Mouse (Mus musculus) gastrocnemius, adult 8-10 months (tissue): ENCODE data around the gene Eef1a2. TPM values are rescaled to one million over a fixed set of nuclear protein-coding genes. Genes with fewer than 3 reads are reported as not detected.

Experiments used
- DNase-seq, 2 experiments: peaks; one replicate each; pipeline ENCODE4 v3.0.0; 2022; ENCODE audit warnings: low spot score in 2 of 2
- total RNA-seq, 4 experiments: library from RNA; stranded (reverse); gene quantifications; 2 replicates each; pipeline ENCODE4 v1.2.4; 2022

Eef1a2 gene
- total RNA-seq, 4 experiments from 2014 or later, result 1,913 to 2,067 (median 2,007) TPM

- peak; percentile 66 to 81 for DNase-seq
Measured at GRCm38 (mm10) chr2:181159091-181159514, 2.3 kb upstream of the Eef1a2 start.

GRCm38 (mm10) chr2:181158471-181158870, 1.7 kb upstream of the Eef1a2 start:
- DNase-seq, result no peak

GRCm38 (mm10) chr2:181157716-181158302, 995 bp upstream of the Eef1a2 start:
- peak; percentile 48 to 55 for DNase-seq

- no peak for DNase-seq
Measured at GRCm38 (mm10) chr2:181157180-181157579, 366 bp upstream of the Eef1a2 start.

- DNase-seq, result peak; percentile 66 to 77
Measured at GRCm38 (mm10) chr2:181155801-181156200, 1.0 kb downstream of the Eef1a2 start.

- peak; percentile 22 to 56 for DNase-seq
Measured at GRCm38 (mm10) chr2:181154831-181155415, 1.9 kb downstream of the Eef1a2 start.

GRCm38 (mm10) chr2:181154361-181154760, 2.5 kb downstream of the Eef1a2 start:
- DNase-seq, result no peak

GRCm38 (mm10) chr2:181153837-181154236, 3.0 kb downstream of the Eef1a2 start:
- DNase-seq, result no peak

- DNase-seq, result no peak
Measured at GRCm38 (mm10) chr2:181153131-181153530, 3.7 kb downstream of the Eef1a2 start.

- no peak for DNase-seq
Measured at GRCm38 (mm10) chr2:181152701-181153100, 4.1 kb downstream of the Eef1a2 start.

GRCm38 (mm10) chr2:181150281-181150680, 6.5 kb downstream of the Eef1a2 start:
- DNase-seq, result no peak

- peak in 1 of 2 experiments; percentile 17 for DNase-seq
Measured at GRCm38 (mm10) chr2:181148318-181148955, 8.4 kb downstream of the Eef1a2 start.

- peak in 1 of 2 experiments; percentile 28 for DNase-seq
Measured at GRCm38 (mm10) chr2:181147546-181148317, 9.1 kb downstream of the Eef1a2 start.

GRCm38 (mm10) chr2:181146976-181147545, 9.8 kb downstream of the Eef1a2 start:
- peak; percentile 50 to 70 for DNase-seq

- DNase-seq, result no peak
Measured at GRCm38 (mm10) chr2:181144675-181145074, 12.1 kb downstream of the Eef1a2 start.

GRCm38 (mm10) chr2:181143509-181144276, 13.1 kb downstream of the Eef1a2 start:
- no peak for DNase-seq

- DNase-seq, result no peak
Measured at GRCm38 (mm10) chr2:181142703-181143135, 14.1 kb downstream of the Eef1a2 start.

- no peak for DNase-seq
Measured at GRCm38 (mm10) chr2:181139641-181140193, 17.1 kb downstream of the Eef1a2 start.

- DNase-seq, result no peak
Measured at GRCm38 (mm10) chr2:181136934-181137333, 19.9 kb downstream of the Eef1a2 start.

- no peak for DNase-seq
Measured at GRCm38 (mm10) chr2:181135446-181135818, 21.4 kb downstream of the Eef1a2 start.
